Mouse (Mus musculus) MEL (cell line): Measurements from ENCODE around the gene Wars.
"Not testable (repeated sequence)": the region's sequence is repeated elsewhere in the genome, so short reads cannot be mapped to it uniquely, and the experiment has no call there.

Source experiments
- CHD2 ChIP-seq: IDR thresholded peaks from 2 replicates; pipeline ENCODE4 v1.6.1; 2011; ENCODE audit warnings: low read length, improper control_type of control experiment
- CTCF ChIP-seq, 3 experiments: IDR thresholded peaks in 2 of 3; conservative IDR thresholded peaks in 1 of 3; 2 replicates each; pipeline ENCODE4 v1.5.1; 2011 to 2012; ENCODE audit warnings: low read length in 3 of 3, low read depth in 2 of 3, mild to moderate bottlenecking in 2 of 3, improper control_type of control experiment in 1 of 3, inconsistent platforms in 1 of 3, mixed read lengths in 1 of 3, moderate library complexity in 1 of 3; ENCODE audit not compliant: control insufficient read depth in 1 of 3, insufficient read depth in 1 of 3, poor library complexity in 1 of 3, severe bottlenecking in 1 of 3
- ETS1 ChIP-seq: IDR thresholded peaks from 2 replicates; pipeline ENCODE4 v1.6.1; 2012; ENCODE audit warnings: low read depth, mild to moderate bottlenecking, inconsistent platforms, low read length, improper control_type of control experiment, moderate library complexity
- HCFC1 ChIP-seq: IDR thresholded peaks from 2 replicates; pipeline ENCODE4 v1.6.1; 2012; ENCODE audit warnings: low read depth, mild to moderate bottlenecking, inconsistent platforms, low read length, improper control_type of control experiment, moderate library complexity
- MAX ChIP-seq: IDR thresholded peaks from 2 replicates; pipeline ENCODE4 v1.6.1; 2011; ENCODE audit warnings: low read length, improper control_type of control experiment
- MAZ ChIP-seq: IDR thresholded peaks from 2 replicates; pipeline ENCODE4 v1.6.1; 2012; ENCODE audit warnings: low read depth, mild to moderate bottlenecking, inconsistent platforms, low read length, improper control_type of control experiment
- MEF2A ChIP-seq: IDR thresholded peaks from 2 replicates; pipeline ENCODE4 v1.6.1; 2014; ENCODE audit warnings: low read depth, mild to moderate bottlenecking, inconsistent platforms, low read length, improper control_type of control experiment; ENCODE audit not compliant: poor library complexity, insufficient replicate concordance, severe bottlenecking; ENCODE audit errors: extremely low read depth
- POLR2A ChIP-seq, 2 experiments: IDR thresholded peaks; 2 replicates each; pipeline ENCODE4 v1.6.1; 2011 to 2012; ENCODE audit warnings: low read length in 2 of 2, mild to moderate bottlenecking in 2 of 2, control low read depth in 1 of 2, improper control_type of control experiment in 1 of 2, low read depth in 1 of 2, moderate library complexity in 1 of 2; ENCODE audit not compliant: control insufficient read depth in 1 of 2, insufficient read depth in 1 of 2, poor library complexity in 1 of 2
- RCOR1 ChIP-seq: IDR thresholded peaks from 2 replicates; pipeline ENCODE4 v1.6.1; 2012; ENCODE audit warnings: low read depth, mild to moderate bottlenecking, inconsistent platforms, low read length, improper control_type of control experiment
- SMC3 ChIP-seq: IDR thresholded peaks from 2 replicates; pipeline ENCODE4 v1.6.1; 2011; ENCODE audit warnings: low read depth, low read length, improper control_type of control experiment
- TCF12 ChIP-seq: IDR thresholded peaks from 2 replicates; pipeline ENCODE4 v1.6.1; 2014; ENCODE audit warnings: low read depth, mild to moderate bottlenecking, inconsistent platforms, low read length, improper control_type of control experiment, moderate library complexity
- USF2 ChIP-seq, 2 experiments: IDR thresholded peaks; 2 replicates each; pipeline ENCODE4 v1.6.1; 2011 to 2012; ENCODE audit warnings: improper control_type of control experiment in 2 of 2, low read length in 2 of 2, borderline replicate concordance in 1 of 2, inconsistent platforms in 1 of 2, low read depth in 1 of 2, mild to moderate bottlenecking in 1 of 2; ENCODE audit not compliant: insufficient read depth in 1 of 2

DNA sequence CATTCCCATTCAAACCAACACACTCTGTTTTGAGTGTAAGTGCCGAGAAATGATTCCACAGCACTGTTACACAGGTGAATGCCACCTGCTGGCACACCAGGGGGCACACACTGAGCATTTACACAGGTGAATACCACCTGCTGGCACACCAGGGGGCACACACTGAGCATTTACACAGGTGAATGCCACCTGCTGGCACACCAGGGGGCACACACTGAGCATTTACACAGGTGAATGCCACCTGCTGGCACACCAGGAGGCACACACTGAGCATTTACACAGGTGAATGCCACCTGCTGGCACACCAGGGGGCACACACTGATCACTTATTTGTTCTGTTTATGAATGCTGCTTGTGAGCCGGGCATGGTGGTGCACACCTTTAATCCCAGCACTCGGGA, 45.9 kb downstream of the Wars start:
- not testable (repeated sequence) for TF ChIP-seq MAX; POLR2A (IDR thresholded peaks at IDR 0.05; ENCODE audit: control insufficient read depth in 1 of 2, insufficient read depth in 1 of 2, low read depth in 1 of 2, low read length in 2 of 2, poor library complexity in 1 of 2); TCF12; CTCF (IDR thresholded peaks at IDR 0.05 in 2 of 3, conservative IDR thresholded peaks at IDR 0.05 in 1 of 3; ENCODE audit: control insufficient read depth in 1 of 3, insufficient read depth in 1 of 3, low read depth in 2 of 3, low read length in 3 of 3, poor library complexity in 1 of 3, severe bottlenecking in 1 of 3); HCFC1; RCOR1; MAZ; SMC3; ETS1; USF2 (IDR thresholded peaks at IDR 0.05; ENCODE audit: borderline replicate concordance in 1 of 2, insufficient read depth in 1 of 2, low read depth in 1 of 2, low read length in 2 of 2); MEF2A; CHD2
